In the genomic region with DNA sequence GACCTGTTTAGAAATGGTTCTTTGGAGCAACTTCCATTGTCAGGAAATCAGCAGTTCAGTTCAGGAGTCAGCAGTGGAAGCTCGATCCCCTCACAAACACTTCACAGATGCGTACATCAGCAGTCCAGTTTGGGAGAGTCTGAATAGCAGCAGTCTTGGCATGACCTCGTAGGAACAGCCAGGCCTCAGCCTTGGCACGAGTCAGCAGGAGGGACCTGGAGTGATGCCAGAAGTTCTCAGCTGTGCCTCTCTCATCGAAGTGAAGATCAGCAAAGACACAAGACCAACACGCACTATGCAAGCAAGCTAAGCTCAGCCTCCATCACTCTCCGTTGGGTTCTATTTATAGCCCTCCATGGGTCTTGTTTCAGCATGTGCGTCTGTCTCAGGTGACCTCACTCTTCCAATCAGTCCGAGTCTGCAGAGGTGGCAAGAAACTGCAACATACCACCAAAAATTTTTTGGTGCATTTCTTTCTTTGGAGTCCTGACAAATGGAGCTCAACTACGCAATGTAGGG, we compare ENCODE assay signal across 12 mouse cellular contexts. TPM values are rescaled to one million over a fixed set of nuclear protein-coding genes. Genes with fewer than 3 reads are reported as not detected.
DNase-seq lines count a peak whose midpoint lies in the region; ATAC-seq lines count a peak whose summit lies in the region.
"Had no signal": no experiment of that assay in that cellular context is flagged by ENCODE, and none has a peak within 500 bp of the region (broad histone marks: within the 10 kb centered on the region; RNA-seq: fewer than 3 reads in every experiment).

No protein-coding gene starts in this region.

- DNase-seq in cerebellum, postnatal 10 days: peak; percentile 82 to 83
- DNase-seq in cerebellum, adult 9-11 months: no peak
- peak; percentile 6 for DNase-seq in kidney, adult 18-20 months
- peak; percentile 9 for DNase-seq in right cerebral cortex, postnatal 14 days
- DNase-seq in right cerebral cortex, adult 18-20 months: no peak
- DNase-seq in testis, postnatal 14 days (ENCODE audit: low spot score): peak; percentile 48
- DNase-seq in embryo, embryonic 10.5 days (ENCODE audit: low spot score): no peak
- DNase-seq: thymus, postnatal 14 days had no signal

- no peaks in the 10 kb centered on the region for H3K27me3 ChIP-seq in kidney, embryonic 14.5 days (ENCODE audit: control insufficient read depth, insufficient read depth, low read length)

- no peak overlapping the region for H3K27ac ChIP-seq in kidney, embryonic 14.5 days (ENCODE audit: low read depth, low read length)
- H3K27ac ChIP-seq: layer of hippocampus, adult 2 months had no signal

- H3K4me3 ChIP-seq in kidney, embryonic 14.5 days (ENCODE audit: low read length): no peak overlapping the region
- H3K4me3 ChIP-seq: layer of hippocampus, adult 2 months had no signal

- WGBS in kidney, embryonic 14.5 days: 79% methylated on average over 10 of the region's 10 CpGs

- no peaks in the 10 kb centered on the region for H3K9me3 ChIP-seq in kidney, embryonic 14.5 days (ENCODE audit: control insufficient read depth, low read length)

- H3K9ac ChIP-seq in kidney, embryonic 14.5 days (ENCODE audit: low read depth, low read length): no peak overlapping the region

- H3K36me3 ChIP-seq in kidney, embryonic 14.5 days (ENCODE audit: control insufficient read depth, insufficient read depth, low read length): no peaks in the 10 kb centered on the region

- no peaks in the 10 kb centered on the region for H3K4me1 ChIP-seq in kidney, embryonic 14.5 days (ENCODE audit: control insufficient read depth, insufficient read depth, low read length)

- ATAC-seq in kidney, embryonic 14.5 days (ENCODE audit: low FRiP score, low TSS enrichment): no peak

- no peak overlapping the region for H3K4me2 ChIP-seq in kidney, embryonic 14.5 days (replicated peaks; ENCODE audit: low read depth, low read length)

RNA-seq across cellular contexts. Expression of a gene that starts 15.0 kb away (rescaled TPM):
- polyA plus RNA-seq in kidney, embryonic 14.5 days (2014; fragmentation: Nextera tagmentation; extraction: Ambion mirVana): not detected in 2 replicates
- polyA plus RNA-seq: liver, embryonic 16.5 days; neural tube, embryonic 14.5 days had no signal

RNA-seq across cellular contexts. Expression of a gene that starts 36.6 kb away (rescaled TPM):
- 28.8 and 30.2 TPM in 2 replicates for polyA plus RNA-seq in kidney, embryonic 14.5 days (2014; fragmentation: Nextera tagmentation; extraction: Ambion mirVana)

RNA-seq across cellular contexts. Expression of a gene that starts 54.7 kb away (rescaled TPM):
- polyA plus RNA-seq in kidney, embryonic 14.5 days (2014; fragmentation: Nextera tagmentation; extraction: Ambion mirVana): 18.9 and 19.2 TPM in 2 replicates

Comparison
In these comparisons a context has a peak if more than half of its experiments do, and no peak if none do; other contexts are left out.
1. DNase-seq: peak in cerebellum, postnatal 10 days (2 of 2), kidney, adult 18-20 months (single experiment), right cerebral cortex, postnatal 14 days (single experiment) and testis, postnatal 14 days (single experiment); none in cerebellum, adult 9-11 months (single experiment), right cerebral cortex, adult 18-20 months (single experiment) and embryo, embryonic 10.5 days (single experiment).